Mouse (Mus musculus): ENCODE results near the gene Trak1. TPM values are rescaled to one million over a fixed set of nuclear protein-coding genes. Genes with fewer than 3 reads are reported as not detected.

The Trak1 gene
- polyA plus RNA-seq, 1 experiment = 35.9 TPM

DNA sequence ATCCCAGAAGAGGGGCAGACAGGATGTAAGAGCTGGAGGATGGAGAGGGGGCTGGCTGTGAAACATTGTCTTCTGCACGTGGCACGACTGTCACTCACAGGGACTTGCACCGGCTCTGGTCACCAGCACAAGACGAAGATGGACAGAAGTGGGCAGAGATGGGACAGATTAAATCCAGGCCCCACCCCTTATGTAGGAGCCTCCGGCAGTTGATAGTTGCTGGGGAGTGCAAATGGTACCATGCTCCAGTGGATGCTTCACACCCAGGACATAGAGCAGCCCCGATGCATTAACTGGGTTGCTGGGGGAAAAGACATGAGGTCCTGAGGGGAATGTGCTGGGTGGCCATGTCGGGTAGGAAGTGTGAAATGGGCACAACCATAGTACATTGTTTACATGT, 2.1 kb upstream of the Trak1 start:
- DNase-seq (ENCODE audit: low spot score) = no peak

DNA sequence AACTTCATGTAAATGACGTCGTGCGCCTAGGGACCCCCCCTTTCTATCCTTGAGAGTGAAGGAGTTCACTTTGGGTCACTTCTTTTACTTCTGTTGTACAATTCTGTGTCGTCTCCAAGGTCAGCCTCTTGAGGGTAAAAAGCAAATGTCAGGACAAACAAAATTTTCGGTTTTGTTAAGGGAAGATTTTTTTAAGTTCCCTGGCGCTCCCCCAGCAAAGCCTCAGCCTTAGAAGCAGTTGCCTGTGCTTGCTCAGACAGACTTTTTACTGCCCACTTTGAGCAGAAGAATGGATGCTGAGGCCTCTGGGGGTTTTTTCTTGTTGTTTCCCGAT, 730 bp downstream of the Trak1 start:
- no peak for DNase-seq (ENCODE audit: low spot score)

DNA sequence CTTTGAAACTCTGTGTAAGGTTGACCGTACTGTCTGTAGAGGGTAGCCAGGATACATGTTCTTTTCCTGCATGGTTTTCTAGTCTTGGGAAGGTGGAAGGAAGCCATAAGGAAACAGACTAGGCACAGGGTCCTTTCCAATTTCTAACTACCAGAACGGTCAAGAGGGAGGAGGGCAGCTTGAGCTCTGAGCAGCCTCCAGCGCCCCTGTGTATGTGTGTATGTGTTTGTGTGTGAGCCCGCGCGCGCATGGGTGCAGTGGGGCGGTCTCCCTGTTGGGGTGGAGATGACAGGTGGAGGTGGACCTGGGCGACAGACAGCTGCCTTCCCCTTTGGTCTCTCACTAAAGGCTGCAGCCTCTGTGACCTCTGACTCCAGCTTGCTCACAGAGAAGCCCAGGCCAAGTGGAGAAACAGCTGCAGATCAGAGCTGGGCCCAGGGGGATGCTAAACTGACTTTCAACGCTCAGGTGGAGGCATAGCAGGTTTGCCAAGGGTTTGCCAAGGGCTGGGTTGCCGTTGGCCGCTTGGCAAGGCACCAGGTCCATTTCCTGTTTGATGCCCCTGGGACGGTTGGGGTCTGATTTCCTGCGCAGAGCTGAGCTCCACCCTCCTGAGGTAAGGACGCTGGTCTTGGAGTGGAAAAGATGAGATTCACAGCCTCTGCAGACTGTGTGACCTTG, 1.2 kb downstream of the Trak1 start:
- DNase-seq (ENCODE audit: low spot score) = no peak

DNA sequence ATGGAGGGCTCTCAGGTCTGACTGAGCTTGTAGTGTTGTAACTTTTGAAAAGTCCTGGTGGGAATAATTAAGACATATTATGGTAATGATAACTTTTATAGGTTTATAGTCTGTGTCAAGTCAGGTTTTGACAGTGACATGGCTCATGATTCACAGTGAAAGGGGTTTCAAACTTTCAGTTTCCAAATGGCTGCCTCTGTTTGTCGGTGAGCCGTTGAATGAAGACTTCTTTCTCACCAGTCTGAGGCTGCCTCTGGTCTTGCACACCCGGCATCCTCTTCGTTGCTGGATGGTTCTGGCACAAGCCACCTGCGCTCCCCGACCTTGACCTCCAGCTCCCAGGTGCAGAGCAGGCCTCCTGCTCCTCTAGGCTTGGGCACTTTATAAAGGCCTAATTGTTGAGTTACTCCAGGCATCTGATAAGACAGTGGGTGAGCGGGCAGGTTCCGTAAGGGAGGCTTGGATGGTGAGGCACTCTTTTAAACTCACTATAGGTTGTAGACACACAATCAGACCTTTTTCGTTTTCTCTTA, 2.0 kb downstream of the Trak1 start:
- no peak for DNase-seq (ENCODE audit: low spot score)

DNA sequence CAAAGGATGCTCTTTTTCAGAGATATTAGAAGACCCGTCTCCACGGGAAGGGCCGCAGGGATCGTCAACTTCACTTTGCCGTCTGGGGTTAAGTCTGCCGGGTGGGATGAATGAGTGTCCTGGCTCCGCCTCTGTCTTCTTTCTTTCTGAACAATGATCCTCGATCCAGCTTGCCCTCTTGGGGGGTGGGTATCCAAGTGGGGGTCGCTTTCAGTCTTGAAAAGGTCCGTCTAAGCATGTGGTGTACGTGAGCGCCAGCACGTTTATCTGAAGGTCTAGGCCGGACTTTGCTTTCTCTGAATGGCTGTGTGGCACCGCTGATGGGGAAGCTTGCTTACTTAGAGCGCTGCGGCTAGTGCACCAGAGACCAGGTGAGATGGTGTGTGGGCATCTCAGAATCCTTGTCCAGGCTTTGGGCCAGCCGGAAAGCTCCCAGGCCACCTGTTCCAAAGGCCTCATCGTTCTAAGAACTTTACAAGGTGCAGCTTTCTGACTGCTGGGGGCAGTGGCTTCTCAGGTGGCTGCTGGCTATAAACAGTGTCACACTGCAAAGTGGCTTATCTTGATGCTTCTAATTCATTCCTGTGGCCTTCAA, 2.8 kb downstream of the Trak1 start:
- no peak for DNase-seq (ENCODE audit: low spot score)

DNA sequence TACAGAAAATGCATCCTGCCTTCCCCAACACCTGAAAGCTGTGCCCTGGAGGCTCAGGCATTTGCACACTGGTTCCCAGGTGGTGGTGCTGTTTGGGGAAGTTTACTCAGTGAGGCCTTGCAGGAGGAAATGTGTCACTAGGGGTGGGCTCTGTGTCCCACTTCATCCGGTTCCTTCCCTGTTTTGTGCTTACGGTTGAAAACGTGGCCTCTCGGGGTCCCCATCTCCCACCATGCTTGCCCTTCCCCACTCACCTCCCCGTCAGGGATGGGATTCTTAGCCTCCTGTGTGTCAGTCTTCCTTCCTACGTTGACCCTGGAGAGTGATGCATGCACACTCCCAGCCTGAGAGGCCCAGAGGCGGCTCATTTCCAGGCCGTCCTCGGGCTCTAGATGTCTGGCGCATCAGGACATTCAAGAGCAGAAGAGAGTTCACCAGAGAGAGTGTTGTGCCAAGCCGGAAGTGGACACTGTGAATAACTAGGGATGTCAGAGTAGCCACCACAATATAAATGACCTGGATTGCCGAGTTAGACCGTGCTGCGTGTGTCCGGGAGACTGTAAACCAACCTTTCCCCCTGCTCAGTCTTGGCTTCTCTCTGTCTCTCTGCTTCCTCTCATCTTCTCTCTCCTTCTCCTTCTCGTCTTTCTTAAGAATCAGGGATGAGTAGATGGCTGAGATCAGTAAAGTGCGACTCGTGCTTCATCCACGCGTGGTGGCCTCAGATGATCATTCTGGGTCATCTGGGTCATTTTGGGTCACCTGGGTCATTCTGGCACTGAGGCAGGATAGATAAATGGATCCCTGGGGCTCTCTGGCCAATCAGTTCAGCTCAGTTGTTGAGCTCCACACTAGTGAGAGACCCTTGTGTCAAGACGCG, 4.0 kb downstream of the Trak1 start:
- DNase-seq (ENCODE audit: low spot score) = no peak

DNA sequence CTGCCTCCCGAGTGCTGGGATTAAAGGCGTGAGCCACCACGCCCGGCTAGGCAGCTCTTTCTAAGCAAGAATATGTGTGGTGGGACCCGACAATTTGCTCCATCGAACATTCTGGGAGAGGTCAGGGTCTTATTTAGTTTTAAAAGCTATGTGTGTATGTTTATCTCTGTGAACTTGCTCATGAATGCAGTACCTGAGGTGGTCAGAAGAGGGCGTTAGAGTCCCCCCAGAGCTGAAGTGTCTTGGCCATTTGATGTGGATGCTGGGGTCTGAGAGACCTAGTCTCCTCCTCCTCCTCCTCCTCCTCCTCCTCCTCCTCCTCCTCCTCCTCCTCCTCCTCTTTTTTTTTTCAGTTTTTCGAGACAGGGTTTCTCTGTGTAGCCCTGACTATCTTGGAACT, 5.2 kb downstream of the Trak1 start:
- no peak for DNase-seq (ENCODE audit: low spot score)

DNA sequence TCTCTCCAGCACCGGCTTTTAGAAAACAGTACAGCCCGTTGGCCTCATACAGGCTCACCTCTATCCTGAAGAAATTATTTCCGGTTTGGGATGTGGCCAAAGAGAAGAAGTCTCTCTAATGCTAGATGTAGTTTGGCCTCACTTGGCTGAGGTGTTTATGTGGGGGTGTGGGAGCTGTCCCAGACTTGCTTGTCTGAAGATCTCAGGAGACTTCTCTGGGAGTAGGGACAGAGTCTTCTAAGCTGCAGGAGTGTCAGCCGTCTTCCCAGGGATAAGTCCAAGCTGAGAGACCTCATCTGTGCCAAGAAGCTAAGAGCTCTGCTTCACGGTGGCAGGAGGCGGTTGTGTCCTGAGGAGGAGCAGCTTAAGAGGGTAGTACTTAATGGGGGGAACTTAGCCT, 5.8 kb downstream of the Trak1 start:
- DNase-seq (ENCODE audit: low spot score) = no peak

DNA sequence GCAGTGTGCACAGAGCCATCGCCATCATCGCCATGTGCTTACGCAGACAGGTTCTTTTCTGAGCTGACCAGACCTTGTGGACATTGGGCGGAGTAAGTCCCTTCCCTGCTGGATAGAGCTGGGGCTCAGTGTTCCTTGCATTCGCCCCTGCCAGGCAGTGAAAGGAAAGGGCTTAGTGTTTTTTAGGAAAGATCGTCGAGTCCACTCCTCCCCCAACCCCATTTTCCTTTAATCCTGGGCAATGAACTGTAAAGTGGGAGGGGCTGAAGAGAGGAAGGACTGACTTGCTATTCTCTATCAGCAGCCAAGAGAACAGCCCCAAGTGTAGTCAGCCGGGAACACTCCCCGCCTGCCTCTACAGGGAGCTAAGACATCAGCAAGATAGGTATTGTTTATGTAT, 6.4 kb downstream of the Trak1 start:
- DNase-seq (ENCODE audit: low spot score) = no peak

DNA sequence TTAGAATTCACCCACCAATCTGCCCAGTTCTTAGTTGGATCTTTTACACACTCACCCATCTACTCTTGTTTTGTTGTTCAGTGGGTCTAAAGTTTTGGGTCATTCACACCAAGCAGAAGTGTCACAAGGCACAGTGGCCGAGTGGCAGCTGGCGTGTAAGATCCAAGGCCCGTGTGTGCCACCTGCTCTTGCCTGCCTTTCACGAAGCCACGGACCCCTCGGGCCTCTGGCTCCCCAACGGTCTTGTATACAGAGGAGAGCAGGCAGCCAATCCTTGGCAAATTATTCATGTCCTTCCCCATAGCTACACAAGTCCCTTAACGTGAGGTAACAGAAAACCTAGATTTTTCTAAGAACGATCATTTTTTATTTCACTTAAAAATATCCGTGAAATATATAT, 7.2 kb downstream of the Trak1 start:
- no peak for DNase-seq (ENCODE audit: low spot score)

DNA sequence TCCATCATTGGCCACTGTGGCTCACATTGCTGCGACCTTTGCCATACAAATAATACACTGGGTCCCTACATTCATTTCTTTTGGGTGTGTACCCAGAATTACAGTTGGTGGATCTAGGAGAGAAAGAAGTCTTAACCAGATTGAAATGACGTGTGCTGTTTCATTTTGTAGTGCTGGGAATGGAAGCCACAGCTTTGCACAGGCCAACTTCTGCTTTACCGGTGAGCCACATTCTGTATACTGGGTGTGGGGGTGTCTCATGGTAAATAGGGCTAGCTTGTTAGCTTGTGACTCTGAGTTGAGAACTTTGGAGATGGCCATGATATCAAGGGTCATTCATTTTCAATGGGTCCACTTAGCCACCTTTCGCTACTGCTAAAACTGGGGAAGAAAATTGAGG, 8.2 kb downstream of the Trak1 start:
- no peak for DNase-seq (ENCODE audit: low spot score)

DNA sequence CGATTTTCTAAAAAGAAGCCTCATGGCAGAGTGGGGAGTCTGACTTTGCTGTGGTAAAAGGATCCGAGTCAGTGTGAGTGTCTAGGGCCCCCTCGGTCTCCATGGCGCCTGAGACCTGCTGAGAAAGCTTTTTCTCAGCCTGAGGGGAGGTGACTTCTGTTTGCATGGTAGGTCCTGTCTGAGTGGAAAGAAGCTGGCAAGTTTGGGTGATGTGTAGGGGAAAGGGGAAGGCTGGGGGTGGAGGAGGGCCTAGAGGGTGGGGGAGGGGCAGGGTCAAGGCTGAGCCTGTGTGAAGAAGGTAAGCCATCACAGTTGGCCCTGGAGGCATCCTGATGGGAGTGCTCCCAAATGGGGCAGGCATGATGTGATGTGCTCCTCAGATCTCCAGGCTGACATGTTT, 12.0 kb downstream of the Trak1 start:
- DNase-seq (ENCODE audit: low spot score) = no peak

DNA sequence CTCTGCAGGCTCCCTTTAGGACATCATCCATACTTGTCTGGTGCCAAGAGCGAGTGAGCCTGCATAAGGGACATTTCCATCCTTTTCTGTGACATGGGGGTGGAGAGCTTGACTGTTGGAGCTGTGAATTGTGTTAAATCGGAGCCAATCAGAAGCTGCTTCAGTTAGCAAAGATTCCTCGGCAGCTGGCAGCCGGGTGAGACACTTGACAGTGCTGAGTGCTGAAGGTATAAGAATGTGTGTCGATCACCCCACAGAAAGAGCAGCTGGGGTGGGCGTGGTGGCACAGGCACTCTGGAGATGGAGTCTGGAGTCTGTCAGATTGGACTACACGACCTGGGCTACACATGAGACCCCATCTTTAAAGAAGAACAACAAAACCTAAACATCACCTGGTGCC, 13.2 kb downstream of the Trak1 start:
- DNase-seq (ENCODE audit: low spot score) = no peak

DNA sequence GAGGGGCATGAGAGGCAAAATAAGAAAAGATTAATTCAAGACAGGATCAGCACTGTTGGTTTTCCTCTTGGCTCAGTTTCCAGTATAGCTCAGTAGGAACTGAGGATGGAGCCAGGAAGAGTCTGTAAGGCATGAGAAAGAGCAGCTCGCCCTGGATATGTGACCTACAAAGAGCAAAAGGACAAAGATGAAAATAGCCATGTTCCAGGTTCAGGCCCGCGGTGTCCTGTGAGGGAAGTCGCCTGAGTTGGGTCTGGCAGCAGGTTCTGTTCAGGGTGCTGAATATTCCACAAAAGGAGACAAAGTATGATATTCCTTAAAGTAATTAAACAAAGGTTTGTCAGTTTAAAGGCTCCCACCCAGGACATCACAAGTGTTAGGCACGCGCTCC, 14.5 kb downstream of the Trak1 start:
- DNase-seq (ENCODE audit: low spot score) = no peak

DNA sequence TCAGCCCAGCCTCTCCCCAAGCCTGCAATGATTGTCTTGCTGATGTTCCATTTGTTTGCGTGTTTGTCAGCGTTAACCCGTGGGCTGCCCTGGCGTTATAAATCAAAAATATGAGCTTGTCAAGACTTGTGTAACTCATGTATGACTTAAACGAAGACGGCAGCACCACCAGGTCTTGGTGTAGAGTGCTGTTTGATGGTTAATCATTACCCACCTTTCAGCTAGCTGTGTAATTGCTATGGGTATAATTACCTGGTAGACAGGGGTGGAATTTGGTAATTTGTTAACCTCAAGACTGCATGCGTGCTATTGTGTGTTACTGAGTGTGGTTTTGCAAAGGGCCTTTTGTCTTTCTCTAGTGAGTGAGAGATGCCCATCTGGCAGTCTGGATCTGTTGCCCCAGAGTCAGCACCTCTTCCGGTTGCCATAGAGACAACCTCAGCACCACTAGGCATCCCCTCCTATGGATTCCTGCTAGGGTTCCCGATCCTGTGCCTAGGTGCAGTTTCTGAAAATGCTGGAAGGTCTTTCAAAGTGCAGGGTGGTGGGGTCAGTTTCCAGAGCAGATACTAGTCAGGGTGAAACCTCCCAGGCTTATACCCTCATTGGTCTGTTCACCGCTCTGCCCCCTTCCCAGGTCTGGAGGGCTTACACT, 15.1 kb downstream of the Trak1 start:
- no peak for DNase-seq (ENCODE audit: low spot score)

DNA sequence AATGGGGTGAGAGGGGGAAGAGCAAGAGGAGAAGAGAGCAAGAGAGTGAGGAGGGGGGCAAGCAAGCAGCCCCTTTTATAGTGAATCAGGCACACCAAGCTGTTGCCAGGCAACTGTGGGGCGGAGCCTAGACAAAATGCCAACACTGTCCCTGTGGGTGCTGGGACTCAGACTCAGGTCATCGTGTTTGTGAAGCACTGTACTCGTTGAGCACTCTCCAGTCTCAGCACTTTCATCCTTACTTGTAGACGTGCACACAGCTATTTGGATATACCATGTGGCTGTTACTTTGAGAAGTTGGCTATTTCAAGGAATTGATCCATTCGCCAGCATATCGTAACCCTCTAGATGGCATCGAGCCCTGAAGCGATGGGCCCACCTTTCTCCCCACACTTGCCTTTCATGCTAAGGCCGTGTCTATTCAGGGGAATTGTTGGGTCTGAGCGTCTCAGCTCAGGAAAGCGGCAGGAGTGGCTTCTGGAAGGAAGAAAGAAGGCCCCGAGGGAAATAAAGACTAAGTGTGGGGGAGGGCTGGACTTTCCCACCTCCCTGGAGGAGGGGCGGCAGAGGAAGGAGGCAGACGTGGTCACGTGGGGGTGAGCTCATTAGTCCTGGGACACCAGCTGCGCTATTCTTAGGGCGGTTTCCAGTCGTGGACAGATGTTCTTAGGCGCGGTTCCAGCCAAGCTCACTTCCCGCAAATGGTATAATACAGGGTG, 16.5 kb downstream of the Trak1 start:
- DNase-seq (ENCODE audit: low spot score) = no peak

DNA sequence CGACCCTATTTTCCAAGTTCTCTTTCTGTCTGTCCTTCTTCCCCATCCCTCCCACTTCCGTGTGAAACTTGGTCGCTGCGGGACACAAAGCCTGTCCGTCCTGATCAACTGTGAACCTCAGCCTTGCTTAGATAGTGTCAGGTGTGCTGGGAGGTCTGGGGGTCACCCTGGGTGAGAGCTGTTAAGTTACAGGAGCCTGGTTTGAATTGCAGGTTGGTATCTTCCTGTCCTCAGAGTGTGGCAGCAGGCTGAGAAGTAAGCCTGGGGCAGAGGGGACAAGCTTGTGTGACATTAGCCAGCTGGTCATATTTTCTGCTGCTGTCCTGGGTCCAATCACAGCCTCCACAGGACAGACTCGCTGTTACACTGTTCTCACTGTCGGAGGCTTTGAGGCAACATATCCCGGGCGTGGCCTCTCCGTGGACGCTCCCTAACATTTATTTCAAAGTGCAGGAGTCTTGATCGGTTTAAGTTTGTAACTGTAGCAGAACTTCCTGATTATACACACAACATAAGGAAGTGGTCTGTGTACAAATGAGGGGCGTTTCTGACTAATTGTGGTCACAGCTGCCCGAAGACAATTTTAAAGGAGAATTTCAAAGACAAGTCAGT, 17.3 kb downstream of the Trak1 start:
- no peak for DNase-seq (ENCODE audit: low spot score)

DNA sequence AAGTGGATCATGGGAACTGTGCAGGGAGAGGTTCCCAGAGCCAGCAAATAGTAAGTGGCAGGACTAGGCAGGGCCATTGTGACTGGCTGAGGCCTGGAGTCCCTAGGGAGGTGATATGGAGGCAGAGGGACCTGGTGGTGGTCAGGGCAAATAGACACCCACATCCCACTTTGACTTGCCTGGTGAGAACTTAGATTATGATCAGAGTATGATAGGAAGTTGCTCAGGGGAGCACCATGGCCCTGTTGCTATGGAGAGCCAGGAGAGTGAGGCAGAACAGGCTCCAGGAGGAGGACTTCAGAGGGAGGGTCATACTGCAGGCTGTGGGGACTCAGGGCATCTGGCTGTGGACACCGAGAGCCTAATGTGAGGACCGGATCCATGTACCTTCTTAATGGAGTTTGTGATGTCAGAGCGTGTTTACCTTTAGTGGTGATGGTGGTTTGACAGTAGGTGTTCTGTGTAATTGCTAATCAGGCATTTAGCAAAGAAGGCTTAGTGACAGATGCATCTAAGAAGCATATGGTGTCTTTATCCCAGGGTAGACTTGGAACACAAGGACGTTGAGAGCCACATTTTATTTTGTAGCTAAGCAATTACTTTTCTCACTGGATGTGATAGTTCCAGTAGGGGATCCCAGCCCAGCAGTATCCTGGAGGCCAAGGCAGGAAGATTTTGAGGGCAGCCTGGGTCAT, 18.7 kb downstream of the Trak1 start:
- no peak for DNase-seq (ENCODE audit: low spot score)

DNA sequence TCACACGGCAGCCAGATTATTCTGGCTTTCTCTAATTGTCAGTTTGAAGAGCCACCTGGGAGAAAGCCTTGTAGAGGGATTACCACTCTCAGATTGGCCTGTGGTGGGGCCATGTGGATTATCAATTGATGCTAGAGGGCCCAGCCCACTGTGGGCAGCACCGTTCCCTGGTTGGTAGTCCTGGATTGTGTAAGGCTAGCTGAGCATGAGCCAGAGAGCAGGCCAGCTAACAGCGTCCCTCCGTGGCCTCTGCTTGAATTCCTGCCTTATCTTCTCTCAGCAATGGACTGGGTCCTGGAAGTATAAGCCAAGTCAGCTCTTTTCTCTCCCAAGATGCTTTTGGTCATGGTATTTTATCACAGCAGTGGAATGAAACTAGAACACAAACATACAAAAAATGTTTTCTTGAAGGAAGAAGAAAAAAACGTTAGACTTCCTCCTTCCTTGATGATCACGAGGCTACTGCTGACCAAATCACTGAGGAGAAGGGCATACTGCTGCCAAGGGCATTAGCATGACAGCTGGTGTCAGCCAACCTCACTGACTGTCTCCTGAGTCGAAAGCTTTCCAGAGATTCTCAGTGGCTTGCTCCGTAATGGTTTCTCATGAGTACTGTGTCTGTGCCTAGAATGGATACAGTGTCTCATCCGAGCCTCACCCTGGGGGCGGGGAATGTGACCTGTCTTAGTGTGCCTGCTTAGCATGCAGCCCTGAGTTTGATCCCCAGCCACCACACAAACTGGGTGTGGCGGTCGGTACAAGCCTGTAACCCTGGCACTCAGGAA, 19.5 kb downstream of the Trak1 start:
- no peak for DNase-seq (ENCODE audit: low spot score)

All from urinary bladder, adult 2 months (tissue).